Mouse (Mus musculus) testis, adult 2 months (tissue): Measurements from ENCODE around the gene Cxcl17. TPM values are rescaled to one million over a fixed set of nuclear protein-coding genes. Genes with fewer than 3 reads are reported as not detected.

Source experiments
- H3K27ac ChIP-seq: fragments of 200-500 bp; 2 replicates; pipeline ENCODE4 v1.5.1; 2012; ENCODE audit warnings: low read depth, low read length; ENCODE audit not compliant: control insufficient read depth, insufficient read depth
- H3K27me3 ChIP-seq: fragments of 200-500 bp; 2 replicates; pipeline ENCODE4 v1.6.1; 2012; ENCODE audit warnings: mild to moderate bottlenecking, low read length, moderate library complexity; ENCODE audit not compliant: control insufficient read depth, insufficient read depth
- H3K36me3 ChIP-seq: fragments of 200-500 bp; 2 replicates; pipeline ENCODE4 v1.6.1; 2012; ENCODE audit warnings: mild to moderate bottlenecking, low read length; ENCODE audit not compliant: control insufficient read depth, insufficient read depth
- H3K4me1 ChIP-seq: fragments of 200-500 bp; 2 replicates; pipeline ENCODE4 v1.6.1; 2012; ENCODE audit warnings: low read length; ENCODE audit not compliant: control insufficient read depth, insufficient read depth
- H3K4me3 ChIP-seq: fragments of 200-500 bp; 2 replicates; pipeline ENCODE4 v1.5.1; 2012; ENCODE audit warnings: low read depth, mild to moderate bottlenecking, low read length, moderate library complexity, mixed read lengths; ENCODE audit not compliant: control insufficient read depth
- CTCF ChIP-seq: fragments of 200-500 bp; IDR thresholded peaks from 2 replicates; pipeline ENCODE4 v1.5.1; 2012; ENCODE audit warnings: low read depth, mild to moderate bottlenecking, inconsistent platforms, low read length, moderate library complexity; ENCODE audit not compliant: control insufficient read depth, insufficient read depth, insufficient replicate concordance
- POLR2A ChIP-seq: fragments of 200-500 bp; IDR thresholded peaks from 2 replicates; pipeline ENCODE4 v1.6.1; 2012; ENCODE audit warnings: low read depth, mild to moderate bottlenecking, inconsistent platforms, low read length, moderate library complexity; ENCODE audit not compliant: control insufficient read depth
- polyA plus RNA-seq: library from polyadenylated mRNA; depleted of rRNA; stranded (reverse); fragments of >200 nt; gene quantifications from 2 replicates; pipeline ENCODE4 v1.2.3, GENCODE M21; 2012

Cxcl17 gene
- polyA plus RNA-seq, 1 experiment: not detected

GRCm38 (mm10) chr7:25439124-25439822, 26.6 kb upstream of the Cxcl17 start:
- Histone ChIP-seq H3K4me1 (no peaks in the 10 kb centered on the region), H3K36me3 (no peaks in the 10 kb centered on the region; the same call in 1 of the 2 replicates), H3K4me3 (no peak overlapping the region), H3K27me3 (no peaks in the 10 kb centered on the region), H3K27ac (no peak overlapping the region)
- TF ChIP-seq POLR2A (no peak), CTCF (no peak)

- Histone ChIP-seq H3K36me3 (no peaks in the 10 kb centered on the region; the same call in 1 of the 2 replicates), H3K27me3 (no peaks in the 10 kb centered on the region), H3K27ac (no peak overlapping the region), H3K4me3 (no peak overlapping the region), H3K4me1 (no peaks in the 10 kb centered on the region)
- TF ChIP-seq POLR2A (no peak), CTCF (no peak)
Observed at GRCm38 (mm10) chr7:25436704-25437103, 24.0 kb upstream of the Cxcl17 start.

GRCm38 (mm10) chr7:25436226-25436625, 23.5 kb upstream of the Cxcl17 start:
- no peak overlapping the region for H3K27ac ChIP-seq
- H3K36me3 ChIP-seq: no peaks in the 10 kb centered on the region; the same call in 1 of the 2 replicates
- no peak overlapping the region for H3K4me3 ChIP-seq
- H3K27me3 ChIP-seq: no peaks in the 10 kb centered on the region
- H3K4me1 ChIP-seq: no peaks in the 10 kb centered on the region
- no peak for TF ChIP-seq POLR2A
- no peak for TF ChIP-seq CTCF

- H3K27ac ChIP-seq: no peak overlapping the region
Observed at GRCm38 (mm10) chr7:25435546-25435851, 22.8 kb upstream of the Cxcl17 start.

DNA sequence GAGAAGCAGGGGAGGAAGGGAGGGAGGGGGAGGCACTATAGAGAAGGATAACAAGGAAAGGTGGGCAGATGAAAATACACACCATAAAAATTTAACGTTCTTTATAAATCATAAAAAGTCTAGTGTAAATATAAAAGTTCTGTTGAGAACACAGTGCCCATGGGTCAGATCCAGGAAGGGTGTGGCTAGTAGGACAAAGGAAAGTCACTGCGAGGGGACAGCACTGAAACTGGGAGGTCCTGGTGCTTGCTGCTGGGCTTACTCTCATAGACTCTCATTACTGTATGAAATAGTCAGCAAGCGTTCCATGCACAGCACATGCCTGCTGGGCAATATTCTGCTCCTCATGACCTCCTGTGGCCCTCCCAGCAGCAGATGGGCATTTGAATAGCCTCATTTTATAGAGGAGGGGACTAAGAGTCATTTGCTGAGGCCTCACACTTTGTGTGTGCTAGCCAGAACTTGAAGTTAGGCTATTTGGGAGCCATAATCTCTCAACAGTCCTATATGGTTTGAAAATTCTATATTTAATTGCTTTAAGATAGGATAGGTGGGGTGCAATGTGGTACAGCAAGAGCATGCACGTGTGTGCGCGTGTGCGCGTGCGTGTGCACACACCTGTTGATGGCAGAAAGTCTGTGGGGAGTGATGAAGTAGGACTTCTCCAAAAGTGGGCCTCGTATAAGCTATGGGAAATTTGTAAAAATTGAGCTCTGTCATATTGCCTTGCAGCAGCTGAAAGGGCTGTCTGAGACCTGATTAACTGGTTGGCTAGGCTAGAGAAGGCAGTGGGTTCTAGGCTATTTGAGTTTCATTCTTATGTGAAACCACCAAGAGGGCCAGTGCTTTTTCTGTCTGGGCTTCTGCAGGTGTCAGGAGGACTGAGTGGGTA, 22.2 kb upstream of the Cxcl17 start:
- no peaks in the 10 kb centered on the region for H3K27me3 ChIP-seq
- no peaks in the 10 kb centered on the region for H3K4me1 ChIP-seq
- TF ChIP-seq CTCF (no peak), POLR2A (no peak)
- no peaks in the 10 kb centered on the region; the same call in 1 of the 2 replicates for H3K36me3 ChIP-seq
- H3K27ac ChIP-seq: no peak overlapping the region
- no peak overlapping the region for H3K4me3 ChIP-seq

More at GRCm38 (mm10) chr7:25435546-25435851, 22.8 kb upstream of the Cxcl17 start:
- no peaks in the 10 kb centered on the region for H3K27me3 ChIP-seq
- no peaks in the 10 kb centered on the region for H3K4me1 ChIP-seq
- no peak overlapping the region for H3K4me3 ChIP-seq
- no peak for TF ChIP-seq POLR2A
- no peak for TF ChIP-seq CTCF
- H3K36me3 ChIP-seq: no peaks in the 10 kb centered on the region; the same call in 1 of the 2 replicates

- Histone ChIP-seq H3K4me1 (no peaks in the 10 kb centered on the region), H3K27ac (no peak overlapping the region), H3K4me3 (no peak overlapping the region), H3K36me3 (no peaks in the 10 kb centered on the region; the same call in 1 of the 2 replicates), H3K27me3 (no peaks in the 10 kb centered on the region)
- TF ChIP-seq POLR2A (no peak), CTCF (no peak)
Observed at GRCm38 (mm10) chr7:25433781-25434560, 21.3 kb upstream of the Cxcl17 start.
